Mouse (Mus musculus) brain, embryonic 14.5 days (tissue): ENCODE measurements around the gene Rasgef1b.

ENCODE experiments used
- CTCF ChIP-seq: fragments of 200-500 bp; IDR thresholded peaks from 2 replicates; pipeline ENCODE4 v1.5.1; 2012; ENCODE audit warnings: inconsistent platforms, mild to moderate bottlenecking, moderate library complexity, borderline replicate concordance; ENCODE audit not compliant: insufficient read depth, insufficient read length; ENCODE audit errors: extremely low read depth
- POLR2A ChIP-seq: fragments of 200-500 bp; IDR thresholded peaks from 2 replicates; pipeline ENCODE4 v1.6.1; 2012; ENCODE audit warnings: mild to moderate bottlenecking, inconsistent platforms, borderline replicate concordance; ENCODE audit not compliant: poor library complexity, insufficient read depth, insufficient read length, severe bottlenecking; ENCODE audit errors: extremely low read depth

GRCm38 (mm10) chr5:99479263-99480077 is 249.4 kb downstream of the Rasgef1b start:
- TF ChIP-seq POLR2A (no peak), CTCF (peak; percentile 17; the same call in 1 of the 2 replicates)
